Mouse (Mus musculus): Measurements from ENCODE around the gene Gripap1. TPM values are rescaled to one million over a fixed set of nuclear protein-coding genes. Genes with fewer than 3 reads are reported as not detected.
A peak's percentile ranks its signal among the peaks of the same experiment; 100 is the strongest.

Gene Gripap1
- polyA plus RNA-seq, 1 experiment from 2014 or later, result 77.1 TPM

DNA sequence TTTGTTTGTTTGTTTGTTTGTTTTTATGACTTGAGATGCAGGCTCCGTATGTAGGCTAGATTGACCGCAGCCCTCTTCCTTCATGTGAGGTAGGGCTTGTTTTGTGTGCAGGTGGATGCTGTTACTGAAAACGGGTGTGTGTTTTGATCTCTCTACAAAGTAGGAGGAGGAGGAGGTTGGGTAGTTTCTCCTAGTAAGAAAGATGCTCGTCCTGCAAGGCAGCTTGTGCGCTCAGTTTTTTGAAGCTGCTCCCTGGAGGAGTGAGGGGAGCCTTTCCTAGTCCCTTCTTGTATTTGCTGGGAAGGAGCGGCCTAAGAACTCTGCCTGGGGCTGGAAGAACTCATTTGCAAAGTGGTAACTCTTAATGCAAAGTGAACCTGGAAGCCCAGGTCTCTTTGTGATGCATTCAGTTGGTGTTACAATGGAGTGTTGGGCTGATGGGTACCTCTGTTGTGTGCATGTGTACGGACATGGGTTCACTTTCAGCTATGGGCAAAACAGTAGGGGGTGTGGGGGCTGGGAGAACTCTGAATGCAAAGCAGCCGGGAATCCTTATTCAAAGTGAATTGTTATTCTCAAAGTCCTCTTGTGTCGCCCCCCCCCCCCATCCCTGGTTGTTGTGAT lies 24.8 kb upstream of the Gripap1 start:
- H3K27ac ChIP-seq (replicated peaks), result no peak overlapping the region

GRCm38 (mm10) chrX:7765281-7765670 lies 24.3 kb upstream of the Gripap1 start:
- H3K4me3 ChIP-seq, result peak overlapping the region; percentile 62
- peaks cover 30% of the 10 kb centered on the region for H3K36me3 ChIP-seq
- peaks cover 28% of the 10 kb centered on the region for H3K4me1 ChIP-seq (replicated peaks)
- H3K27me3 ChIP-seq, result no peaks in the 10 kb centered on the region
- H3K9me3 ChIP-seq, result no peaks in the 10 kb centered on the region
- whole genome bisulfite sequencing, result 16% methylated on average over 13 of the region's 13 CpGs
- no peak overlapping the region for H3K27ac ChIP-seq (replicated peaks)
- ATAC-seq (ENCODE audit: low read depth), result no peak
- peak overlapping the region; percentile 75 for H3K9ac ChIP-seq
- H3K4me2 ChIP-seq, result peak overlapping the region; percentile 68

More for the DNA sequence above, 24.8 kb upstream of the Gripap1 start:
- H3K9ac ChIP-seq, result peak overlapping the region; percentile 75
- 19% methylated on average over 9 of the region's 9 CpGs for WGBS
- peak overlapping the region; percentile 62 for H3K4me3 ChIP-seq
- no peaks in the 10 kb centered on the region for H3K27me3 ChIP-seq
- H3K4me1 ChIP-seq (replicated peaks), result peaks cover 28% of the 10 kb centered on the region
- peaks cover 26% of the 10 kb centered on the region for H3K36me3 ChIP-seq
- H3K9me3 ChIP-seq, result no peaks in the 10 kb centered on the region
- ATAC-seq (ENCODE audit: low read depth), result no peak
- peak overlapping the region; percentile 68 for H3K4me2 ChIP-seq

DNA sequence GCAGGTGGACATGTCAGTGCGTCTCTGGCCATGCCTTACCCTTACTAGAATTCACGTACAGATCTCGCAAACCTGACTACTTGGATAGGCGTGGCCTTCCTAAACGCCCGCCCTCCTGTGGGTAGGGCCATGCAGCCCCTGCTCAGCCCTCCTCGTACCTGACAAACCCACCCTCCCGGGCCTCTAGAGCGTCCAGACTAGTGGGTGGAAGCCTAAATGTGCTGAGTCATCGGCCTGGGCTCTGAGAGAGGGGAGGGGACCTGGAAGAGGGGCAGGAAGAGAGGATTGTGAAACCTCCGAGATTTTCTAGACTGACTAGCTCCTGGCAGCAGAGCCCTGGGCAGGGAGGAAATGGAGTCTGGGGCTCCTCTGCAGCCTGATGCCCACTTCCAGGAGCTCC lies 23.8 kb upstream of the Gripap1 start:
- 15% methylated on average over 11 of the region's 11 CpGs for WGBS
- Histone ChIP-seq H3K36me3 (peaks cover 34% of the 10 kb centered on the region), H3K4me2 (peak overlapping the region; percentile 68)

GRCm38 (mm10) chrX:7769302-7770017 lies 20.1 kb upstream of the Gripap1 start:
- Histone ChIP-seq H3K36me3 (peaks cover 57% of the 10 kb centered on the region), H3K4me2 (no peak overlapping the region), H3K9ac (no peak overlapping the region), H3K27ac (replicated peaks) (no peak overlapping the region), H3K9me3 (no peaks in the 10 kb centered on the region), H3K4me3 (no peak overlapping the region), H3K27me3 (no peaks in the 10 kb centered on the region), H3K4me1 (replicated peaks) (peaks cover 16% of the 10 kb centered on the region)
- no peak for ATAC-seq (ENCODE audit: low read depth)
- 89% methylated on average over 7 of the region's 7 CpGs for WGBS

More for the DNA sequence above, 23.8 kb upstream of the Gripap1 start:
- Histone ChIP-seq H3K9ac (peak overlapping the region; percentile 75), H3K4me3 (peak overlapping the region; percentile 62), H3K4me1 (replicated peaks) (peaks cover 28% of the 10 kb centered on the region), H3K27ac (replicated peaks) (no peak overlapping the region), H3K27me3 (no peaks in the 10 kb centered on the region), H3K9me3 (no peaks in the 10 kb centered on the region)
- ATAC-seq (ENCODE audit: low read depth), result no peak

GRCm38 (mm10) chrX:7772766-7773165 lies 16.8 kb upstream of the Gripap1 start:
- WGBS, result 55% methylated on average over 2 of the region's 2 CpGs
- no peak for ATAC-seq (ENCODE audit: low read depth)
- Histone ChIP-seq H3K27me3 (no peaks in the 10 kb centered on the region), H3K9ac (no peak overlapping the region), H3K4me2 (no peak overlapping the region), H3K36me3 (peaks cover 51% of the 10 kb centered on the region), H3K4me3 (no peak overlapping the region), H3K9me3 (no peaks in the 10 kb centered on the region), H3K4me1 (replicated peaks) (no peaks in the 10 kb centered on the region), H3K27ac (replicated peaks) (no peak overlapping the region)

DNA sequence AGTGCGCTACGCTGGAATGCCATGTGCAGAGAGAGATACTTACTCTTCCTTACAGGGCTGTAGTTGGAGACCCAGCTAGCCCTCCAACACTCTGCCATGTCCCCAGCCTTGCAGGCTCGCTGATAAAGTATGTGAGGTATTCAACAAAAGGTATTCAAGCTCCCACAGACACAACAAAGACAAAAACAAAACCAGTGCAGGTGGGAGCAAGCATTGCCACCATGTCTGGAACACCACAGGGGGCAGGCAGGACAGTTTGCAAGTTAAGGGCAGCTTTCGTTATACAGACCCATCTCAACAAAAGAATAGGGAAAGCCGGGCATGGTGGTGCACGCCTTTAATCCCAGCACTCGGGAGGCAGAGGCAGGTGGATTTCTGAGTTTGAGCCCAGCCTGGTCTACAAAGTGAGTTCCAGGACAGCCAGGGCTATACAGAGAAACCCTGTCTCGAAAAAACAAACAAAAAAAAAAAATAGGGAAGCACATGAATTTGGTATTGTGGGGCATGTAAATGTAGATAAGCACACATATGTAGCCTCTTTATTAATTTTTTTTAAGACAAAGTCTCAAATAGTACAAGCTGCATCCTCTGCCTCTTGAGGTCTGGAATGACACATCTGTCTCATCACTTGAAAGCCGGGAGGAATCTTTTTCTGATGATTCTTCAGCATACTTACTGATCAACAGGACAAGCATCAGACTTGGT lies 13.9 kb upstream of the Gripap1 start:
- H3K9me3 ChIP-seq, result no peaks in the 10 kb centered on the region
- 74% methylated on average over 9 of the region's 9 CpGs for WGBS
- no peak for ATAC-seq (ENCODE audit: low read depth)
- H3K4me2 ChIP-seq, result no peak overlapping the region
- no peak overlapping the region for H3K4me3 ChIP-seq
- H3K36me3 ChIP-seq, result peaks cover 24% of the 10 kb centered on the region
- no peak overlapping the region for H3K27ac ChIP-seq (replicated peaks)
- no peak overlapping the region for H3K9ac ChIP-seq
- no peaks in the 10 kb centered on the region for H3K4me1 ChIP-seq (replicated peaks)
- no peaks in the 10 kb centered on the region for H3K27me3 ChIP-seq

DNA sequence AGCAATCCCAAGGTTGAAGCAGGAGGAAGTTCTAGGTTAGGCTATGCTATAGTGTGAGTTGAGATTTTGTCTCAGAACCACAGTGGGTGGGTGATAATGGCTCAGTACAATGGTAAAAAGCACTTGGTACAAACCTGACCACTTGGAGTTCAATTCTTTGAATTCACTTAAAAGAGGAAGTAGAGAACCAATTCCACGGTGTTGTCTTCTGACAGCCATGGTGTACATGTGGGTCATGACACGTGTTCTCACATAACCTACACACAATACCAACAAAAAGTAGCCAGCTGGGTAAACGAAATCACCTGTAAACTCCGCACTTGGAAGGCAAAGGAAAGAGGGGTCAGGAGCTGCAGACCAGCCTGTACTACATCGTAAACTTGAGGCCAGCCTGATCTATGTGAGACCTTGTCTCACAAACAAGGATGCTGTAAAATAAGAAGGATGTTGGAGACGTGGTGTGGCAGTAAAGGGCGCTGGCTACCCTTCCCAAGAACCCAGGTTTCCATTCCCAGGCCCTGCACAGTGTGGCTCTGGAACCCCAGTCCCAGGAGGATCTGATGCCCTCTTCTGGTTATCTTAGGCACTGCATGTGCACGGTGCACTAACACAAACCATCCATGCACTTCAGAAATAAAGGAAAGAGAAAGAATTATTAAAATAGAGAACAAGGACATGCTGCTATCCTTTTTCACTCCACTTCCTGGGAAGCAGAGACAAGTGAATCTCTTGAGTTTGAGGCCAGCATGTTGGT lies 13.1 kb upstream of the Gripap1 start:
- no peaks in the 10 kb centered on the region for H3K9me3 ChIP-seq
- H3K4me3 ChIP-seq, result no peak overlapping the region
- H3K36me3 ChIP-seq, result peaks cover 20% of the 10 kb centered on the region
- H3K27ac ChIP-seq (replicated peaks), result no peak overlapping the region
- no peak overlapping the region for H3K9ac ChIP-seq
- no peaks in the 10 kb centered on the region for H3K4me1 ChIP-seq (replicated peaks)
- ATAC-seq (ENCODE audit: low read depth), result peak; percentile 72
- 51% methylated on average over 8 of the region's 8 CpGs for WGBS
- no peak overlapping the region for H3K4me2 ChIP-seq
- H3K27me3 ChIP-seq, result no peaks in the 10 kb centered on the region

DNA sequence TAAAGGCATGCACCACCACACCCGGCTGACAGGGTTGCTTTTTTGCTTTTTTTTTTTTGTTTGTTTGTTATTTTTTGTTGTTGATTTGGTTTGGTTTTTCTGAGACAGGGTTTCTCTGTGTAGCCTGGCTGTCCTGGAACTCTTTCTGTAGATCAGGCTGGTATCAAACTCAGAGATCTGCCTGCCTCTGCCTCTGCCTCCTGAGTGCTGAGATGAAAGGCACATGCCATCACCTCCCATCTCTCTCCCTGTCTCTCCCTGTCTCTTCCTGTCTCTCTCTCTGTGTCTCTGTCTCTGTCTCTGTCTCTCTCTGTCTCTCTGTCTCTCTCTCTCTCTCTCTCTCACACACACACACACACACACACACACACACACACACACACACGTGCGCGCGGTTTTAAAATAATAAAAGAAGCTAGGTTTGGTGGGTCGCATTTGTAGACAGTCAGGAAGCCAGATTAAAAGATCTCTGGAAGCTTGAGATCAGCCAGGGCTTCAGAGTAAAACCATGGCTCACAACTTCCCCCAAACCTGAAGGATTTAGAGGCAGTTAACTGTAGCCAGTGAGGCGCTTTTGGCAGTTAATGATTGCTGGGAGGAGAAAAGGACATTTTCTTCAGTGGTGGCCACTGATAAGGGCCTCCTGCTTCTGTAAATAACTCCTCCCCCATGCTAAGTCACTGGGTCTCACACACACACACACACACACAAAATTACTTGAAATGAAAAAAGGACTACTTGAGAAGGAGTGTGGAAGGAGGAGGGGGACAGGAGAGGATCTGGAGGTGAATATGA lies 10.9 kb upstream of the Gripap1 start:
- Histone ChIP-seq H3K9me3 (no peaks in the 10 kb centered on the region), H3K36me3 (peaks cover 5% of the 10 kb centered on the region), H3K9ac (no peak overlapping the region), H3K27ac (replicated peaks) (no peak overlapping the region), H3K4me3 (no peak overlapping the region), H3K4me1 (replicated peaks) (no peaks in the 10 kb centered on the region), H3K4me2 (no peak overlapping the region), H3K27me3 (no peaks in the 10 kb centered on the region)
- ATAC-seq (ENCODE audit: low read depth), result no peak
- WGBS, result 60% methylated on average over 7 of the region's 7 CpGs

DNA sequence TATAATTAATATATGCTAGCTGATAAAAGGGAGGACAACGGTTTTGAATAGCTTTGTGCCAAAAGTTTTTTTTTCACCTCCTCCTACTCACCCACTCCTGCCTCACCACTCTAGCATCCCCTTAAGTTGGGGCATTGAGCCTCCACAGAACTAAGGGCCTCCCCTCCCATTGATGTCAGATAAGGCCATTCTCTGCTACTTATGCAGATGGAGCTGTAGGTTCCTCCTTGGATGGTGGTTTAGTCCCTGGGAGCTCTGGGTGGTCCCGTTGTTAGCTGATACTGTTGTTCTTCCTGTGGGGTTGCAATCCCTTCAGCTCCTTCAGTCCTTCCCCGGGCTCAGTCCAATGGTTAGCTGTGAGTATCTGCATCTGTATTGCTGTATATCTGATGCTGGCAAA lies 10.3 kb upstream of the Gripap1 start:
- Histone ChIP-seq H3K4me1 (replicated peaks) (no peaks in the 10 kb centered on the region), H3K4me2 (no peak overlapping the region), H3K27me3 (no peaks in the 10 kb centered on the region), H3K9me3 (no peaks in the 10 kb centered on the region), H3K4me3 (no peak overlapping the region), H3K27ac (replicated peaks) (no peak overlapping the region), H3K36me3 (no peaks in the 10 kb centered on the region), H3K9ac (no peak overlapping the region)
- ATAC-seq (ENCODE audit: low read depth), result no peak
- 21% methylated on average over 3 of the region's 3 CpGs for WGBS

GRCm38 (mm10) chrX:7782603-7783092 lies 6.9 kb upstream of the Gripap1 start:
- Histone ChIP-seq H3K36me3 (no peaks in the 10 kb centered on the region), H3K9ac (no peak overlapping the region)
- WGBS, result 84% methylated on average over 4 of the region's 4 CpGs

DNA sequence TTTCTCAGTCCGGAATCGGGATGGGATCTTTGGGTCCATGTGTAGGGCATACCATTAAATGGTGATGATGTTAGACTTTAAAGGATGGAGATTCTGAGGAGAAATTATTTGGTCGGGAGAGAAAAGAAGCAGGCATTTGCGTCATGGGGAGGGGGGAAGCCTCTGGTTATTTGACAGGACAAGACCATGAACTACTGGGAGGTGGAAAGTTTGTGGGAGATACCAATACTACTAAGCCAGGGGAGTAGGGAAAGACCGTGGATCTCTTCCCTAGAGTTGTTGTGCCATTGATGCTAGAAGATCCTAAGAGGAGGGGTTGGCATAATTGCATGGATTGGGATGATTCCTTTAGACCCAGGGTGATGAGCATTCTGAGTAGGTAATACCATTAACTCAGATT lies 744 bp downstream of the Gripap1 start:
- Histone ChIP-seq H3K27me3 (no peaks in the 10 kb centered on the region), H3K9ac (peak overlapping the region; percentile 74), H3K9me3 (no peaks in the 10 kb centered on the region), H3K4me3 (peak overlapping the region; percentile 53), H3K4me1 (replicated peaks) (peaks cover 14% of the 10 kb centered on the region), H3K36me3 (peaks cover 20% of the 10 kb centered on the region; the same call in 1 of the 2 replicates), H3K4me2 (peak overlapping the region; percentile 64), H3K27ac (replicated peaks) (peak overlapping the region; percentile 62; the same call in 1 of the 2 replicates)
- ATAC-seq (ENCODE audit: low read depth), result no peak
- 20% methylated on average over 5 of the region's 5 CpGs for WGBS

More at GRCm38 (mm10) chrX:7782603-7783092, 6.9 kb upstream of the Gripap1 start:
- ATAC-seq (ENCODE audit: low read depth), result no peak
- Histone ChIP-seq H3K4me2 (no peak overlapping the region), H3K27me3 (no peaks in the 10 kb centered on the region), H3K27ac (replicated peaks) (no peak overlapping the region), H3K4me1 (replicated peaks) (no peaks in the 10 kb centered on the region), H3K9me3 (no peaks in the 10 kb centered on the region), H3K4me3 (no peak overlapping the region)

Measured in neural tube, embryonic 13.5 days (tissue).